8 mouse cellular contexts compared by ENCODE assay signal in the genomic region with DNA sequence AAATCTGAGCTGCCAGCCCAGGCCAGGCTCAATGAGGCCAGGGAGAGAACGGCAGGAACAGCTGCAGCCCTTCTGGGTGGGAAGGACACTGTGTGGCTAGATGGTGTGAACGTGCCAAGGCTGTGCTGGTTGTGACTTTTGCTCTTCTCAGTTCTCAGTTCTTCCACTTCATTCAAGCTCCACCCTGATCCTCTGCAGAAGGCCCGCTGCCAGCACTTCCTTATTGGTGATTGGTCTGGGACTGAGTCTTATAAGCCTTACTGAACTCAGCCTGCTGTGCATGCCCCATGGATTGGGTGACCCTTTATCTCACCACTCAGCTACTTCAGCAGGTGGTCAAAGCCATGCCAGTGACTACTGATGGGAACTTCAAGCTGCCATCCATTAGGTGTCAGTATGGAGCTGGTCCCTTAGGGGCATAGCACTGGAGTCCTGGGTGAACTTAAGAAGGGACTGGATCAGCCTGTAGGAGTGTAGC. TPM values are rescaled to one million over a fixed set of nuclear protein-coding genes. Genes with fewer than 3 reads are reported as not detected.
DNase-seq lines count a peak whose midpoint lies in the region; ATAC-seq and TF ChIP-seq lines count a peak whose summit lies in the region.

No protein-coding gene starts in this region.

- H3K36me3 ChIP-seq in forebrain, embryonic 10.5 days (replicated peaks) = no peaks in the 10 kb centered on the region
- no peaks in the 10 kb centered on the region for H3K36me3 ChIP-seq in midbrain, embryonic 15.5 days (replicated peaks)

- no peaks in the 10 kb centered on the region for H3K4me1 ChIP-seq in forebrain, embryonic 10.5 days
- H3K4me1 ChIP-seq in midbrain, embryonic 15.5 days = no peaks in the 10 kb centered on the region

- 71% methylated on average over 3 of the region's 3 CpGs for WGBS in forebrain, embryonic 10.5 days
- 73% methylated on average over 3 of the region's 3 CpGs for WGBS in midbrain, embryonic 15.5 days

- H3K9me3 ChIP-seq in forebrain, embryonic 10.5 days = no peaks in the 10 kb centered on the region
- no peaks in the 10 kb centered on the region for H3K9me3 ChIP-seq in midbrain, embryonic 15.5 days

- TF ChIP-seq CTCF in gastrocnemius, adult 2 months (IDR thresholded peaks at IDR 0.05) = peak; percentile 55

- peak overlapping the region; percentile 91 for H3K27ac ChIP-seq in gastrocnemius, adult 2 months
- no peak overlapping the region for H3K27ac ChIP-seq in forebrain, embryonic 10.5 days
- H3K27ac ChIP-seq in midbrain, embryonic 15.5 days = no peak overlapping the region

- peak; percentile 33; the same call in 1 of the 2 replicates for ATAC-seq in megakaryocyte, adult 5-6 weeks (ENCODE audit: poor library complexity, severe bottlenecking)
- no peak for ATAC-seq in midbrain, embryonic 15.5 days (replicated peaks)

- H3K4me3 ChIP-seq in gastrocnemius, adult 2 months = no peak overlapping the region
- H3K4me3 ChIP-seq in forebrain, embryonic 10.5 days = no peak overlapping the region
- no peak overlapping the region for H3K4me3 ChIP-seq in midbrain, embryonic 15.5 days

- peaks cover 81% of the 10 kb centered on the region for H3K27me3 ChIP-seq in forebrain, embryonic 10.5 days (ENCODE audit: poor library complexity, severe bottlenecking)
- no peaks in the 10 kb centered on the region for H3K27me3 ChIP-seq in midbrain, embryonic 15.5 days (replicated peaks)

- DNase-seq in kidney, adult 9 months = peak; percentile 4
- no peak for DNase-seq in kidney, adult 11 months
- DNase-seq in NIH3T3 (ENCODE audit: low read depth) = peak; percentile 11
- peak; percentile 85 for DNase-seq in gastrocnemius, adult 2 months
- no peak for DNase-seq in forebrain, embryonic 10.5 days (ENCODE audit: extremely low spot score, low spot score)
- DNase-seq in ovary, postnatal 10 days (ENCODE audit: low spot score) = no peak

- intact Hi-C loops in gastrocnemius, adult 2 months (cut with DNase I) = no loop called here

- no peak overlapping the region for H3K9ac ChIP-seq in midbrain, embryonic 15.5 days

- no peak overlapping the region for H3K4me2 ChIP-seq in midbrain, embryonic 15.5 days

RNA-seq across cellular contexts. Expression of a gene that starts 23.6 kb away (rescaled TPM):
- 10 to 100 TPM; 10.1 to 12.7 TPM for total RNA-seq in gastrocnemius, adult 2 months (2021)
- total RNA-seq in megakaryocyte, adult 5-6 weeks (2015) = not detected in 2 replicates
- not detected in 2 replicates for total RNA-seq in megakaryocyte, adult 5-6 weeks (2017)
- 0.06 and 0.10 TPM in 2 replicates for polyA plus RNA-seq in forebrain, embryonic 10.5 days (2016; fragmentation: Nextera tagmentation; extraction: Ambion mirVana)
- 5.9 and 7.0 TPM in 2 replicates for polyA plus RNA-seq in midbrain, embryonic 15.5 days (2015; fragmentation: Nextera tagmentation; extraction: Ambion mirVana)

RNA-seq across cellular contexts. Expression of a gene that starts 43.0 kb away (rescaled TPM):
- total RNA-seq in gastrocnemius, adult 2 months (2021) = 10 to 100 TPM; 37.5 to 70.6 TPM
- total RNA-seq in megakaryocyte, adult 5-6 weeks (2015) = 3.0 and 7.7 TPM in 2 replicates
- 0.45 and 0.48 TPM in 2 replicates for total RNA-seq in megakaryocyte, adult 5-6 weeks (2017)
- polyA plus RNA-seq in forebrain, embryonic 10.5 days (2016; fragmentation: Nextera tagmentation; extraction: Ambion mirVana) = 10.3 and 12.3 TPM in 2 replicates
- polyA plus RNA-seq in midbrain, embryonic 15.5 days (2015; fragmentation: Nextera tagmentation; extraction: Ambion mirVana) = 22.9 and 24.3 TPM in 2 replicates

Comparison
In these comparisons a context has a peak if more than half of its experiments do, and no peak if none do; other contexts are left out.
1. DNase-seq: peak in kidney, adult 9 months (single experiment), NIH3T3 (single experiment) and gastrocnemius, adult 2 months (single experiment); none in kidney, adult 11 months (single experiment), forebrain, embryonic 10.5 days (single experiment) and ovary, postnatal 10 days (single experiment).
2. RNA of a gene that starts 23.6 kb away (total RNA-seq): 10.1 to 12.7 TPM in gastrocnemius, adult 2 months; not detected in megakaryocyte, adult 5-6 weeks; every median in the first group is over 10 times any median in the second.
3. RNA of a gene that starts 43.0 kb away (total RNA-seq): 37.5 to 70.6 TPM in gastrocnemius, adult 2 months; 0.45 to 7.7 TPM in megakaryocyte, adult 5-6 weeks; every median in the first group is over 4 times any median in the second.